Mouse (Mus musculus): ENCODE data around the gene Ythdf2. TPM values are rescaled to one million over a fixed set of nuclear protein-coding genes. Genes with fewer than 3 reads are reported as not detected.

The Ythdf2 gene
- polyA plus RNA-seq, 1 experiment, result 14.7 TPM

DNA sequence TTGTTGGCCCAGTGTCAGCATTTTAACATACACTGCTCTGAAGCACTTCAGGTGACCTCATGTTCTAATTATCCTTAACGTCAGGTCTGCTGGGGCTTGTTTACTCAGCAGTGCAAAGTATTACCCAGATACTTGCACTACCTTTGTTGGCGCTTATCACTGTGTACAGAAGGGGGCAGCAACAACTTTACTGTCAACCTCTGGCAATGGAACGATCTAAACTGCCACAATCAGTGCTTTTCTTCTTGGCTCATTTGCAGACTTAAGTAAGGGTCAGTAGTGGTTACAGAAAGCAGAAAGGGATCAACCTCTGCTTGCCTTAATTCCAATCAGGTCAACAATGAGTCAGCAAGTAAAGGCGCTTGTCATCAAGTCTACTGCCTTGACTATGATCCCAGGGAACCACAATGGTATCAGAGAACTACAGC, 13.8 kb downstream of the Ythdf2 start:
- WGBS, result 28% methylated on average over 4 of the region's 4 CpGs
- Histone ChIP-seq H3K27ac (ENCODE audit: control insufficient read depth, insufficient read depth, low read depth, low read length, poor library complexity) (no peak overlapping the region), H3K4me1 (ENCODE audit: control insufficient read depth, insufficient read depth, low read length) (no peaks in the 10 kb centered on the region; the same call in 1 of the 2 replicates), H3K4me3 (replicated peaks; ENCODE audit: control insufficient read depth, low read depth, low read length) (no peak overlapping the region)
- TF ChIP-seq CTCF (IDR thresholded peaks at IDR 0.05; ENCODE audit: control insufficient read depth, insufficient read depth, low read length) (no peak), POLR2A (IDR thresholded peaks at IDR 0.05; ENCODE audit: borderline replicate concordance, control insufficient read depth, low read depth, low read length) (no peak)

DNA sequence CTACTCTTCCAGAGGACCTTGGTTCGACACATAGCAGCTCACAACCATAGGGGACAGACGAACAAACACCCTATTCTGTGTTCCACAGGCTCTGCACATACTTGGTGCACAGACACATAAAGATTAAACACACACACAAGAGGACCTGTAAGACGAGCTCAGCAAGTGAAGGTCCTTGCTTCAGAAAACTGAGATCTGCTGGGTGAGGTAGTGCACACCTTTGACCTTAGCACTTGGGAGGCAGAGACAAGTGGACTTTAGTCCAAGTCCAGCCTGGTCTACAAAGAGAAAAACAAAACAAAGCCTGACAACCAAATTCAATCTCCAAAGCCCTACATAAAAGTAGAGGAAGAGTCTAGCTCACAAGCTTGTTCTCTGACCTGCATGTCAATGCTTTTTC, 17.1 kb downstream of the Ythdf2 start:
- Histone ChIP-seq H3K4me1 (ENCODE audit: control insufficient read depth, insufficient read depth, low read length) (no peaks in the 10 kb centered on the region; the same call in 1 of the 2 replicates), H3K4me3 (replicated peaks; ENCODE audit: control insufficient read depth, low read depth, low read length) (no peak overlapping the region), H3K27ac (ENCODE audit: control insufficient read depth, insufficient read depth, low read depth, low read length, poor library complexity) (no peak overlapping the region)
- WGBS, result 78% methylated on average over 3 of the region's 3 CpGs
- TF ChIP-seq CTCF (IDR thresholded peaks at IDR 0.05; ENCODE audit: control insufficient read depth, insufficient read depth, low read length) (no peak), POLR2A (IDR thresholded peaks at IDR 0.05; ENCODE audit: borderline replicate concordance, control insufficient read depth, low read depth, low read length) (no peak)

DNA sequence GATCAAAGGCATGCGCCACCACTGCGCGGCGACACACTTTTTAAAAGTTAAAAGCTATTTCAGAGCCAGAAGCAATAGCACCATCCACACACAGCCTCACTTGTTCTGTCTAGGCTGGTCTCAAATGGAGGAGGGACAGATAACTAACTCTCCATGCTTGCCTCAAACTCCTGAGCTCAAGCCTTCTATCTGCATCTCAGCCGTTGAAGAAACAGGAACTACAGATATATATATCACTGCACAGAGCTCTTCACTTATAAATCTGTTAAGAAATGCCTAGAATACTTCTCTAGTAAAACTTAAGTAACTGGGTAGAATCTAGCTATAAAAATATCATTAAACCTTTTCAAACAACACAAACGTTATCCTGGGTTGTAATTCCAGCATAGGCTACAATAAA, 17.7 kb downstream of the Ythdf2 start:
- 71% methylated on average over 6 of the region's 6 CpGs for WGBS
- H3K4me3 ChIP-seq (replicated peaks; ENCODE audit: control insufficient read depth, low read depth, low read length), result no peak overlapping the region
- no peak overlapping the region for H3K27ac ChIP-seq (ENCODE audit: control insufficient read depth, insufficient read depth, low read depth, low read length, poor library complexity)
- TF ChIP-seq CTCF (IDR thresholded peaks at IDR 0.05; ENCODE audit: control insufficient read depth, insufficient read depth, low read length), result no peak
- no peak for TF ChIP-seq POLR2A (IDR thresholded peaks at IDR 0.05; ENCODE audit: borderline replicate concordance, control insufficient read depth, low read depth, low read length)
- H3K4me1 ChIP-seq (ENCODE audit: control insufficient read depth, insufficient read depth, low read length), result no peaks in the 10 kb centered on the region; the same call in 1 of the 2 replicates

DNA sequence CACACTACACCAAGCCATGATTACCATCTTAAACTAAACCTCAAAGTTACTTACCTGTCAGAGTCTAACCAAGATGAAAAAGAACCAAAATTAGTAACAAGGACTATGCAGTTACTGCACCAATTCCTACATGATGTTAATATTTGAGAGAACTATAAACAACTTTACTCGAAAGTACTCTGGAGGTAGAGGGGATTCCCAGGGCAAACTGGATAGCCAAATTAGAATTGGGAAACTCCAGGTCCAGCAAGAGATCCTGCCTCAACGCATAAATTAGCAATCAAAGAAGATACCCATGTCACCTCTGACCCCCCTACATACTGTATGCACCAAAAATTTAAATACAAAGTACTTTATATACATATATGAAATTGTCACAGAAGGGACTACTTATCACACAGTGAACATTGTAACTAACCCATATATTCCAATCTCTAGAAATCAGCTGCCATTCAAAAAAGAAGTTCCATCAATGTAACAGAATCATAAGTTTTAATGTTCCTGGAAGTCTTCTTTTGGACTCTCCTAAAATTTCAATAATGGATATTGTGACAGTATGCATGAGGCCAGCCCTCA, 24.2 kb downstream of the Ythdf2 start:
- TF ChIP-seq CTCF (IDR thresholded peaks at IDR 0.05; ENCODE audit: control insufficient read depth, insufficient read depth, low read length), result no peak
- TF ChIP-seq POLR2A (IDR thresholded peaks at IDR 0.05; ENCODE audit: borderline replicate concordance, control insufficient read depth, low read depth, low read length), result no peak
- WGBS, result 91% methylated on average over 2 of the region's 2 CpGs

DNA sequence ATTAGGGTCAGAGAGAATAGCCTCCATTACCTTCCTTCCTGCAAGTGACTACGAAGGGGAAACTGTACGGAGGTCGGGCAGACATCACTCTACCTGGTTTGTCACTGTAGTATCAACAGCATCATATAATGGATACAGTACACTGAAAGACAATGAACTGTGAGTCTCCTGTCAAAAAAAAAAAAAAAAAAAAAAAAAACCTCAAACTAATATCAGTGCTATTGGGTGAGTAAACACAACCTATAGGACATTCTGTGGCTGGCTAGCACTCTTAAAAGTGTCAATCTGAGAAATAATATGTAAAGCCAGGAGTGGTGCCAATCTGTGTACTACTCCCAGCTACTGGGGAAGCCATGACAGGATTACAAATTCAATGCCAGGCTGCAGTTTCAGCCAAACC, 28.9 kb downstream of the Ythdf2 start:
- 86% methylated on average over 3 of the region's 3 CpGs for WGBS
- H3K27ac ChIP-seq (ENCODE audit: control insufficient read depth, insufficient read depth, low read depth, low read length, poor library complexity), result no peak overlapping the region
- no peaks in the 10 kb centered on the region for H3K4me1 ChIP-seq (ENCODE audit: control insufficient read depth, insufficient read depth, low read length)
- TF ChIP-seq POLR2A (IDR thresholded peaks at IDR 0.05; ENCODE audit: borderline replicate concordance, control insufficient read depth, low read depth, low read length) (no peak), CTCF (IDR thresholded peaks at IDR 0.05; ENCODE audit: control insufficient read depth, insufficient read depth, low read length) (no peak)
- no peak overlapping the region for H3K4me3 ChIP-seq (replicated peaks; ENCODE audit: control insufficient read depth, low read depth, low read length)

More for the DNA sequence above, 24.2 kb downstream of the Ythdf2 start:
- Histone ChIP-seq H3K27ac (ENCODE audit: control insufficient read depth, insufficient read depth, low read depth, low read length, poor library complexity) (no peak overlapping the region), H3K4me1 (ENCODE audit: control insufficient read depth, insufficient read depth, low read length) (no peaks in the 10 kb centered on the region), H3K4me3 (replicated peaks; ENCODE audit: control insufficient read depth, low read depth, low read length) (no peak overlapping the region)

DNA sequence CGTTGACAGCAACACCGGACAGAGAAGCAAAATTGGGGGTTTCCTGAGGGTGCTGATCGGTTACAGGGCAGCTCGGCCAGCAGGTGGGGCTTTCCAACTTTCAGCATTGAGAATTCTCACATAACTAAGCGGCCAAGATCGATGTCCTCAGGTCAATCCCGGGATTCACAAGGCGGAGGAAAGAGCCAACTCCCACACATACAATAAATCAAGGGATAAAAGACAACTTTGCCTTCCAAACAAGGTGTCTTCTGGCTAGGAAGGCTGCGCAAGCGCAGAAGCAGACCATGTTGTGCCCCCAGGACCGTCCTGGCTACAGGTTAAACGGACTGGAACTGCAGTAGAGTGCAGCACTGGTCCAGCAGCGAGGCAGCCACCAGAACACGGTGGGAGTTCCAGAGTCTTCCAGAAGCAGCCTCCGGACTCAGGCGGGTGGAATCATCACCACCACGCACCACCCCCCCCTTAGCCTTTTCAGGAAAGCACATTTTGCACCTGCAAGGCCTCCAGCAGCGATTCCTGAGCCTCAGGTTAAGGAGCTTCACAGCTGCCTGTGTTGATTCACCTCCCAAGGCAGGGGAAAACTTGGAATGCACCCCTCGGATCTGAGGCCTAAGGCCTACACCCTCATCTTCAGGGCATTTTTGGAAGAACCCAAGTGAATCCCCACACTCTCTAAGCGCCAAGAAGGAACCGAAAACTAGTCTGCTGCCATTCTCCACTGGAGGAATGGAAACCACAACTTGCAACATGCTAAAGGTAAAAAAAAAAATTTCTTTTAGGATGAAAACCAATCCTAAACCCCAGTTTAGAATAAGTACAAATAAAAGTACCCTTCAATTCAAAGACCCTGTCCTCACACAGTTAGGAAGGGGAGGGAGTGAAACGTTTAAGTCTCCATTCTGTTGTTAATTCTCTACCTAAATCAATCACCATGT, 30.1 kb downstream of the Ythdf2 start:
- H3K27ac ChIP-seq (ENCODE audit: control insufficient read depth, insufficient read depth, low read depth, low read length, poor library complexity), result no peak overlapping the region
- 59% methylated on average over 22 of the region's 22 CpGs for WGBS
- no peak overlapping the region for H3K4me3 ChIP-seq (replicated peaks; ENCODE audit: control insufficient read depth, low read depth, low read length)
- no peak for TF ChIP-seq POLR2A (IDR thresholded peaks at IDR 0.05; ENCODE audit: borderline replicate concordance, control insufficient read depth, low read depth, low read length)
- TF ChIP-seq CTCF (IDR thresholded peaks at IDR 0.05; ENCODE audit: control insufficient read depth, insufficient read depth, low read length), result peak; percentile 8; the same call in 1 of the 2 replicates
- H3K4me1 ChIP-seq (ENCODE audit: control insufficient read depth, insufficient read depth, low read length), result no peaks in the 10 kb centered on the region

DNA sequence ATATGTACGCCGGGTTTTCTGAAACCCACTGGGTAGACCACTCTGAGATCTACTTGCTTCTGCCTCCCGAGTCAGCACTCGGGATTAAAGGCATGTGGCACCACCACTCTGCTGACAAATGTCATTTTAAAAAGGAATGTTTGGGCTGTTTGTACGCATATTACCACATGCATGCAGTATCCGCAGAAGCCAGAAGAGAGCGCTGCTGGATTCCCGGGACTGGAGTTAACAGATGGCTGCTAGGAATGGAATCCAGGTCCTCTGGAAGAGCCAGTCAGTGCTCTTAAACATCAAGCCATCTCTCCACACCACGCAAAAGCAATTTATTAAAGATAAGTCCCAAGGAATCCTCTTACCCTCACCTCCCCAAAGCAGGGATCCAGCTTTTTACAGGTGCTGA, 31.4 kb downstream of the Ythdf2 start:
- no peak overlapping the region for H3K27ac ChIP-seq (ENCODE audit: control insufficient read depth, insufficient read depth, low read depth, low read length, poor library complexity)
- no peak for TF ChIP-seq POLR2A (IDR thresholded peaks at IDR 0.05; ENCODE audit: borderline replicate concordance, control insufficient read depth, low read depth, low read length)
- TF ChIP-seq CTCF (IDR thresholded peaks at IDR 0.05; ENCODE audit: control insufficient read depth, insufficient read depth, low read length), result 0 out of 2 replicates have a peak, but pooled peaks have one; percentile 3
- WGBS, result 86% methylated on average over 9 of the region's 9 CpGs
- no peaks in the 10 kb centered on the region for H3K4me1 ChIP-seq (ENCODE audit: control insufficient read depth, insufficient read depth, low read length)
- H3K4me3 ChIP-seq (replicated peaks; ENCODE audit: control insufficient read depth, low read depth, low read length), result no peak overlapping the region

DNA sequence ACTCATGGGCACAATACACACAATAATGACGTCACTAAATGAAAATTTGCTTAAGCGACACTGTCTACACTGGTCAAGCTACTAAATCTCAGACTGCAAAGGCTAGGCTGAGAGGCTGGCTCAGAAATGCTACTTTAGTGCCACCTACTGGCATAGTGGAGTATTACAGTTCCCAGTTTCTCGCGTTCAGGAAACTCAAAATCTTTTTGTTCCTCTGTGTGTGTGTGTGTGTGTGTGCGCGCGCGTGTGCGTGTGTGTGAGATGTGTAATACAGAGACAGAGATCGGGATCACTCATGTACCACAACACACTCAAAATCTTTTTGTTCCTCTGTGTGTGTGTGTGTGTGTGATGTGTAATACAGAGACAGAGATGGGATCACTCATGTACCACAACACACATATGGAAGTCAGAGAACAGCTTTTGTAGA, 33.5 kb downstream of the Ythdf2 start:
- Histone ChIP-seq H3K4me3 (replicated peaks; ENCODE audit: control insufficient read depth, low read depth, low read length) (no peak overlapping the region), H3K27ac (ENCODE audit: control insufficient read depth, insufficient read depth, low read depth, low read length, poor library complexity) (no peak overlapping the region), H3K4me1 (ENCODE audit: control insufficient read depth, insufficient read depth, low read length) (no peaks in the 10 kb centered on the region)
- WGBS, result 5% methylated on average over 10 of the region's 10 CpGs
- no peak for TF ChIP-seq POLR2A (IDR thresholded peaks at IDR 0.05; ENCODE audit: borderline replicate concordance, control insufficient read depth, low read depth, low read length)
- TF ChIP-seq CTCF (IDR thresholded peaks at IDR 0.05; ENCODE audit: control insufficient read depth, insufficient read depth, low read length), result peak; percentile 34

All from bone marrow, adult 2 months (tissue).